ENCODE assay signal across 11 mouse cellular contexts in genomic region chr13:101909026-101909425, GRCm38 (mm10).
DNase-seq lines count a peak whose midpoint lies in the region; ATAC-seq and TF ChIP-seq lines count a peak whose summit lies in the region.
"Had no signal": no experiment of that assay in that cellular context is flagged by ENCODE, and none has a peak within 500 bp of the region (broad histone marks: within the 10 kb centered on the region; RNA-seq: fewer than 3 reads in every experiment).

No protein-coding gene starts in this region.

- H3K4me3 ChIP-seq in liver, adult 2 months (ENCODE audit: insufficient read depth, low read depth, low read length), result no peak overlapping the region
- no peak overlapping the region for H3K4me3 ChIP-seq in liver, embryonic 11.5 days (ENCODE audit: low read depth, low read length)

- ATAC-seq in liver, embryonic 11.5 days (replicated peaks; ENCODE audit: low FRiP score), result no peak
- peak; percentile 88 for ATAC-seq in common myeloid progenitor, adult 5-6 weeks (replicated peaks; ENCODE audit: low read depth, poor library complexity, severe bottlenecking)
- peak; percentile 84 for ATAC-seq in monocyte, adult 5-6 weeks (replicated peaks; ENCODE audit: insufficient number of reproducible peaks, low FRiP score, low TSS enrichment, poor library complexity, severe bottlenecking)
- ATAC-seq: intestine, embryonic 16.5 days had no signal

- no peaks in the 10 kb centered on the region for H3K27me3 ChIP-seq in liver, adult 2 months (ENCODE audit: control insufficient read depth, insufficient read depth, low read length)
- no peaks in the 10 kb centered on the region for H3K27me3 ChIP-seq in liver, embryonic 11.5 days (replicated peaks; ENCODE audit: control insufficient read depth, insufficient read depth, low read length)

- peaks cover 2% of the 10 kb centered on the region; the same call in 1 of the 2 replicates for H3K4me1 ChIP-seq in liver, adult 2 months (ENCODE audit: control insufficient read depth, insufficient read depth, low read length)
- no peaks in the 10 kb centered on the region for H3K4me1 ChIP-seq in liver, embryonic 11.5 days (replicated peaks; ENCODE audit: control insufficient read depth, insufficient read depth, low read length)

- no peak overlapping the region for H3K27ac ChIP-seq in liver, adult 2 months (replicated peaks; ENCODE audit: insufficient read depth, low read depth, low read length)
- H3K27ac ChIP-seq in liver, embryonic 11.5 days (ENCODE audit: low read depth, low read length), result no peak overlapping the region
- H3K27ac ChIP-seq: liver, embryonic 14.5 days had no signal

- no peaks in the 10 kb centered on the region for H3K9me3 ChIP-seq in liver, embryonic 11.5 days (ENCODE audit: control insufficient read depth, low read length)

- H3K36me3 ChIP-seq in liver, adult 2 months (ENCODE audit: control insufficient read depth, insufficient read depth, low read length), result no peaks in the 10 kb centered on the region
- no peaks in the 10 kb centered on the region for H3K36me3 ChIP-seq in liver, embryonic 11.5 days (ENCODE audit: control insufficient read depth, insufficient read depth, low read length)

- no peak for TF ChIP-seq POLR2A in liver, adult 2 months (IDR thresholded peaks at IDR 0.05; ENCODE audit: extremely low read depth, insufficient read depth, low read length)

- no peaks in the 10 kb centered on the region for H3K79me2 ChIP-seq in liver, adult 2 months (ENCODE audit: control insufficient read depth, insufficient read depth, low read length)

- no peak overlapping the region for H3K4me2 ChIP-seq in liver, embryonic 11.5 days

- peak; percentile 53 for DNase-seq in liver, adult 2 months (ENCODE audit: extremely low read depth, low read depth, low spot score)
- no peak for DNase-seq in liver, embryonic 11.5 days (ENCODE audit: low spot score)
- peak; percentile 17 to 35 for DNase-seq in layer of hippocampus, adult 8-10 months (ENCODE audit: low spot score in 2 of 2)
- no peak for DNase-seq in embryo, embryonic 10.5 days (ENCODE audit: low spot score)
- no peak for DNase-seq in cerebellum, adult 11-12 months
- DNase-seq in MN1 (ENCODE audit: low spot score), result no peak
- DNase-seq: thymus, postnatal 4 days had no signal

- 92% methylated on average over 5 of the region's 5 CpGs for WGBS in liver, adult 2 months
- 65% methylated on average over 5 of the region's 5 CpGs for WGBS in liver, embryonic 11.5 days

- no peak overlapping the region for H3K9ac ChIP-seq in liver, adult 2 months (ENCODE audit: low read depth, low read length)
- H3K9ac ChIP-seq in liver, embryonic 11.5 days (ENCODE audit: low read depth, low read length), result no peak overlapping the region
- H3K9ac ChIP-seq: liver, embryonic 14.5 days had no signal

- TF ChIP-seq CTCF in liver, adult 2 months (IDR thresholded peaks at IDR 0.05; ENCODE audit: low read depth, low read length), result no peak

Comparison
In these comparisons a context has a peak if more than half of its experiments do, and no peak if none do; other contexts are left out.
1. DNase-seq: peak in liver, adult 2 months (single experiment) and layer of hippocampus, adult 8-10 months (2 of 2); none in liver, embryonic 11.5 days (single experiment), embryo, embryonic 10.5 days (single experiment), cerebellum, adult 11-12 months (single experiment) and MN1 (single experiment).